Mouse (Mus musculus) cerebellum, adult 2 months (tissue): ENCODE data around the gene Gabpa.

ENCODE experiments used
- CTCF ChIP-seq: fragments of 200-500 bp; IDR thresholded peaks from 2 replicates; pipeline ENCODE4 v1.5.1; 2011; ENCODE audit warnings: low read depth, mild to moderate bottlenecking, control low read depth, low read length, moderate library complexity, borderline replicate concordance; ENCODE audit not compliant: insufficient read depth
- POLR2A ChIP-seq: fragments of 200-500 bp; IDR thresholded peaks from 2 replicates; pipeline ENCODE4 v1.6.1; 2011; ENCODE audit warnings: low read length, control low read depth, borderline replicate concordance; ENCODE audit not compliant: insufficient read depth

- TF ChIP-seq CTCF (no peak), POLR2A (no peak)
These were observed 44.0 kb upstream of the Gabpa start for GRCm38 (mm10) chr16:84790595-84791165.
